Mouse (Mus musculus): ENCODE measurements at regions not wholly inside any gene's neighbourhood (a gene's known extent, or its start where the extent isn't known, plus 50 kb on each side); places are given as distances from the start of the nearest gene placed in this dataset.

DNA sequence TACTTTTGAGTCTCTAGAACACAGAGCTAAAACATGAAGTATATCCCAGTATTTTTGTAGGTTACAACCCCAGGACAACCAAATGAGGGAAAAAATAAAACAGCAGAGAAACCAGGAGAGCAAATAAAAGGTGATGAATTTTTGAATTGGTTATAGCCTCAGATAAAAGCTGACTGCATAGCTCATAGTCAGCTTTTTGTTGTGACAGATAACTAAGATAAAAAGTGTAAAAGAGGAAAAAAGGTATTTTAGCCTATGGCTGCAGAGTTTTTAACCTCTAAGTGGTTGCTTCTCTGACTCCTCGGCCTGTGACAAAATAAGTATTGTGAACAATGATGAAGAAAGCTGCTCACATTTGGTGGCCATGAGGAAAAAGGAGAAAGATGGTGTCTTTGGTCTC is 111.6 kb upstream of the Tbc1d5 start:
- TF ChIP-seq GATA1 (IDR thresholded peaks at IDR 0.05; ENCODE audit: borderline replicate concordance, low read length) (no peak), FLI1 (IDR thresholded peaks at IDR 0.05; ENCODE audit: low read length) (no peak)
- Histone ChIP-seq H3K4me3 (replicated peaks) (no peak overlapping the region), H3K9me3 (0 out of 2 replicates have a peak, but pooled peaks cover 2% of the 10 kb centered on the region), H3K36me3 (replicated peaks; ENCODE audit: low read length) (no peaks in the 10 kb centered on the region), H3K27me3 (replicated peaks) (no peaks in the 10 kb centered on the region), H3K4me1 (no peaks in the 10 kb centered on the region)

DNA sequence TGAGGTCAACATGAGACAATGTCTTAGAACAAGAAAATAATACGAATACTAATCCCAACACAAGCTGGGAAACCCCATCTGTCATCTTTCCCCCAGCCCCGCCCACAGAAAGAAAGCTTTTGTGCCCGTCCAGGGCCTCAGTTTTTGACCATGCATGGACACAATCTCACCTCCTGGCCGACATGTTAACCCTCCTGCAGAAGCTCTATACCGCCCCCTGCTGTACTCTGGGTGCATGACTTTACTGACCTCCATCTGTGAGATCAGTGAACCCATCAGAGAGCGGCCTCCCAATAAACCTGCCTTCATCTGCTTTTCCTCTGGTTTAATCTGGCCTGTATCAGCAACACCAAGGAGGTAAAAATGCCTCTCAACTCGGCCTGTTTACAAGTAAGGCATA is 109.6 kb upstream of the Tbc1d5 start:
- Histone ChIP-seq H3K36me3 (replicated peaks; ENCODE audit: low read length) (no peaks in the 10 kb centered on the region), H3K4me1 (no peaks in the 10 kb centered on the region), H3K9me3 (peaks cover 3% of the 10 kb centered on the region; the same call in 1 of the 2 replicates), H3K27me3 (replicated peaks) (no peaks in the 10 kb centered on the region), H3K4me3 (replicated peaks) (no peak overlapping the region)
- TF ChIP-seq GATA1 (IDR thresholded peaks at IDR 0.05; ENCODE audit: borderline replicate concordance, low read length) (no peak), FLI1 (IDR thresholded peaks at IDR 0.05; ENCODE audit: low read length) (no peak)

GRCm38 (mm10) chr17:51287878-51288277 is 108.7 kb upstream of the Tbc1d5 start:
- Histone ChIP-seq H3K27me3 (replicated peaks) (no peaks in the 10 kb centered on the region), H3K4me3 (replicated peaks) (no peak overlapping the region), H3K4me1 (no peaks in the 10 kb centered on the region), H3K36me3 (replicated peaks; ENCODE audit: low read length) (no peaks in the 10 kb centered on the region), H3K9me3 (peaks cover 3% of the 10 kb centered on the region; the same call in 1 of the 2 replicates)
- TF ChIP-seq FLI1 (IDR thresholded peaks at IDR 0.05; ENCODE audit: low read length): no peak
- no peak for TF ChIP-seq GATA1 (IDR thresholded peaks at IDR 0.05; ENCODE audit: borderline replicate concordance, low read length)

GRCm38 (mm10) chr17:51285362-51285761 is 106.2 kb upstream of the Tbc1d5 start:
- TF ChIP-seq GATA1 (IDR thresholded peaks at IDR 0.05; ENCODE audit: borderline replicate concordance, low read length): no peak
- no peak for TF ChIP-seq FLI1 (IDR thresholded peaks at IDR 0.05; ENCODE audit: low read length)
- Histone ChIP-seq H3K36me3 (replicated peaks; ENCODE audit: low read length) (no peaks in the 10 kb centered on the region), H3K9me3 (peaks cover 6% of the 10 kb centered on the region; the same call in 1 of the 2 replicates), H3K4me3 (replicated peaks) (no peak overlapping the region), H3K27me3 (replicated peaks) (no peaks in the 10 kb centered on the region), H3K4me1 (no peaks in the 10 kb centered on the region)

- no peak overlapping the region for H3K4me3 ChIP-seq (replicated peaks)
- no peaks in the 10 kb centered on the region for H3K27me3 ChIP-seq (replicated peaks)
- no peaks in the 10 kb centered on the region for H3K36me3 ChIP-seq (replicated peaks; ENCODE audit: low read length)
- H3K9me3 ChIP-seq: 0 out of 2 replicates have a peak, but pooled peaks cover 3% of the 10 kb centered on the region
- TF ChIP-seq GATA1 (IDR thresholded peaks at IDR 0.05; ENCODE audit: borderline replicate concordance, low read length) (no peak), FLI1 (IDR thresholded peaks at IDR 0.05; ENCODE audit: low read length) (no peak)
- no peaks in the 10 kb centered on the region for H3K4me1 ChIP-seq
These were observed 99.6 kb upstream of the Tbc1d5 start for GRCm38 (mm10) chr17:51278771-51279170.

- TF ChIP-seq FLI1 (IDR thresholded peaks at IDR 0.05; ENCODE audit: low read length): no peak
- TF ChIP-seq GATA1 (IDR thresholded peaks at IDR 0.05; ENCODE audit: borderline replicate concordance, low read length): no peak
- Histone ChIP-seq H3K36me3 (replicated peaks; ENCODE audit: low read length) (no peaks in the 10 kb centered on the region), H3K27me3 (replicated peaks) (no peaks in the 10 kb centered on the region), H3K9me3 (0 out of 2 replicates have a peak, but pooled peaks cover 3% of the 10 kb centered on the region), H3K4me1 (no peaks in the 10 kb centered on the region), H3K4me3 (replicated peaks) (no peak overlapping the region)
These were observed 98.9 kb upstream of the Tbc1d5 start for GRCm38 (mm10) chr17:51278094-51278493.

DNA sequence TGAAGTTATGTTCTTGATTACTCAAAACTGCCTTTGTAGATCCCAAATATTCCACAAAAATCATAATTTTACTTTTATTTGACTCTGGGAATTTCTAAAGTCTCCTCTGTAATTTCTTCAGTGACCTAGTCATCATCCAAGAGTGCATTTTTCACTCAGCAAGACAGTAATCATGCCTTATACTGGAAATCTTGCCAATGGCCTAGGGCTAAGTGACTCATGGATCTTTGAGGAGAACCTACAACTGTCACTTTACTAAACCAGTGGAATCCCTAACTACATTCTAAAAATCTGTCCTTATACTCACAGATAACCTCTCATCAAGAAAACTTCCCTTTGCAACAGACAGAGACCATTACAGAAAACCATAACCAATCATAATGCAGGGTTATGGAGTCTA is 98.0 kb upstream of the Tbc1d5 start:
- H3K36me3 ChIP-seq (replicated peaks; ENCODE audit: low read length): no peaks in the 10 kb centered on the region
- TF ChIP-seq FLI1 (IDR thresholded peaks at IDR 0.05; ENCODE audit: low read length): no peak
- no peak for TF ChIP-seq GATA1 (IDR thresholded peaks at IDR 0.05; ENCODE audit: borderline replicate concordance, low read length)
- 0 out of 2 replicates have a peak, but pooled peaks cover 3% of the 10 kb centered on the region for H3K9me3 ChIP-seq
- no peaks in the 10 kb centered on the region for H3K4me1 ChIP-seq
- H3K27me3 ChIP-seq (replicated peaks): no peaks in the 10 kb centered on the region
- no peak overlapping the region for H3K4me3 ChIP-seq (replicated peaks)

DNA sequence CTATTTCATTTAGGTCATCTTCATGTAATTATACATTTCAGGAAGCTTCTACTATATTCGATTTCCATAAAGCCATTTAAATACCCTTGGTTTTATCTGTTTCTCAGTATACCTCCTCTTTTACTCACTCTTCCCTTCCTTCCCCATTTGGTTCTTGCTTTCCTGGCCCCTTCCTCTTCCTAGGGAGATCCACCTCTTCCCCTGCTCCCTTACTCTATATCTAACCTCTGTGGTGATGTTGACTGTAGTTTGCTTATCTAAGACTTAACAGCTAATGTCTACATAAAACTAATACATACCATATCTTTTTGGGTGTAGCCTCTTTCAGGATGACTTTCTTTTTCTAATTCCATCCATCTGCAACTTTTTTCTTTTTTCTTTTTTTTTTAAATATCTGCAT is 92.9 kb upstream of the Tbc1d5 start:
- no peaks in the 10 kb centered on the region for H3K36me3 ChIP-seq (replicated peaks; ENCODE audit: low read length)
- no peak overlapping the region for H3K4me3 ChIP-seq (replicated peaks)
- H3K27me3 ChIP-seq (replicated peaks): no peaks in the 10 kb centered on the region
- TF ChIP-seq GATA1 (IDR thresholded peaks at IDR 0.05; ENCODE audit: borderline replicate concordance, low read length) (no peak), FLI1 (IDR thresholded peaks at IDR 0.05; ENCODE audit: low read length) (no peak)
- H3K9me3 ChIP-seq: no peaks in the 10 kb centered on the region
- no peaks in the 10 kb centered on the region for H3K4me1 ChIP-seq

GRCm38 (mm10) chr17:51262946-51263345 is 83.8 kb upstream of the Tbc1d5 start:
- 0 out of 2 replicates have a peak, but pooled peaks cover 2% of the 10 kb centered on the region for H3K9me3 ChIP-seq
- H3K36me3 ChIP-seq (replicated peaks; ENCODE audit: low read length): no peaks in the 10 kb centered on the region
- H3K4me3 ChIP-seq (replicated peaks): no peak overlapping the region
- TF ChIP-seq GATA1 (IDR thresholded peaks at IDR 0.05; ENCODE audit: borderline replicate concordance, low read length): no peak
- TF ChIP-seq FLI1 (IDR thresholded peaks at IDR 0.05; ENCODE audit: low read length): no peak
- H3K27me3 ChIP-seq (replicated peaks): no peaks in the 10 kb centered on the region
- H3K4me1 ChIP-seq: no peaks in the 10 kb centered on the region

- H3K4me3 ChIP-seq (replicated peaks): no peak overlapping the region
- TF ChIP-seq FLI1 (IDR thresholded peaks at IDR 0.05; ENCODE audit: low read length): no peak
- 0 out of 2 replicates have a peak, but pooled peaks cover 2% of the 10 kb centered on the region for H3K9me3 ChIP-seq
- H3K27me3 ChIP-seq (replicated peaks): no peaks in the 10 kb centered on the region
- H3K36me3 ChIP-seq (replicated peaks; ENCODE audit: low read length): no peaks in the 10 kb centered on the region
- no peaks in the 10 kb centered on the region for H3K4me1 ChIP-seq
These were observed 83.3 kb upstream of the Tbc1d5 start for GRCm38 (mm10) chr17:51262404-51262803.

- H3K4me1 ChIP-seq: no peaks in the 10 kb centered on the region
- no peak overlapping the region for H3K4me3 ChIP-seq (replicated peaks)
- TF ChIP-seq FLI1 (IDR thresholded peaks at IDR 0.05; ENCODE audit: low read length) (no peak), GATA1 (IDR thresholded peaks at IDR 0.05; ENCODE audit: borderline replicate concordance, low read length) (no peak)
- H3K27me3 ChIP-seq (replicated peaks): no peaks in the 10 kb centered on the region
- H3K9me3 ChIP-seq: 0 out of 2 replicates have a peak, but pooled peaks cover 2% of the 10 kb centered on the region
- H3K36me3 ChIP-seq (replicated peaks; ENCODE audit: low read length): no peaks in the 10 kb centered on the region
These were observed 79.2 kb upstream of the Tbc1d5 start for GRCm38 (mm10) chr17:51258316-51258715.

All from megakaryocyte, embryonic 14.5 days (primary cell).